Mouse (Mus musculus) hematopoietic stem cell, adult 5-6 weeks (primary cell): ENCODE measurements around the gene Grip1. TPM values are rescaled to one million over a fixed set of nuclear protein-coding genes. Genes with fewer than 3 reads are reported as not detected.

Experiments used
- ATAC-seq, 2 experiments: fragments of 125-278 bp in 1 of 2; replicated peaks in 1 of 2; 2 replicates each; pipeline ENCODE4 v1.8.0; 2016 to 2017; ENCODE audit warnings: inconsistent platforms in 2 of 2, mild to moderate bottlenecking in 2 of 2, moderate number of reproducible peaks in 2 of 2, low read depth in 1 of 2, moderate TSS enrichment in 1 of 2; ENCODE audit not compliant: low FRiP score in 2 of 2, poor library complexity in 2 of 2, severe bottlenecking in 2 of 2, insufficient read depth in 1 of 2, low TSS enrichment in 1 of 2
- total RNA-seq: library from RNA; stranded (forward); fragments of 172-1452, 232-1000 nt; gene quantifications from 2 replicates; pipeline ENCODE4 v1.2.3, GENCODE M21; 2017

The Grip1 gene
- not detected in 2 replicates for total RNA-seq

GRCm38 (mm10) chr10:119453431-119454105 is at the start of gene Grip1:
Grip1 (plus strand) TSS chr10:119453830.
- ATAC-seq = peak in 1 of 2 experiments; percentile 22; a peak in 1 of 4 replicates

GRCm38 (mm10) chr10:119405103-119405502 is 48.5 kb upstream of the Grip1 start:
- ATAC-seq = no peak

DNA sequence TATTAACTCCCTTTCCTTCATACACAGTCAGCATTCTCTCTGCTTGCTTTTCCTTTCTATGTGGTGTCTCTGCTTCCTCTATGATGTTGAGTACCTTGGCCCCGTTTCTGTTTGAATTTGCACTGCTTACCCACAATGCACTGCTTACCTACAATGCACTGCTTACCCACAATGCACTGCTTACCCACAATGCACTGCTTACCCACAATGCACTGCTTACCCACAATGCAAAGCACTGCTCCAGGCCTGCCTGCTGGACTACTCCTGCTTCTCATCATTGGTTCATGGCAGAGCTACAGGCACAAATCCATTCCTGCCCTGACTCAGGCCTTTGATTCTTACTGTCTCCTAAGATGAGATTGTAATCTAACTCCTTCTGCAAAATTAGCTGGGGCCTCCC is 48.0 kb upstream of the Grip1 start:
- ATAC-seq = no peak

- ATAC-seq = no peak
Observed at GRCm38 (mm10) chr10:119408327-119408726, 45.3 kb upstream of the Grip1 start.

DNA sequence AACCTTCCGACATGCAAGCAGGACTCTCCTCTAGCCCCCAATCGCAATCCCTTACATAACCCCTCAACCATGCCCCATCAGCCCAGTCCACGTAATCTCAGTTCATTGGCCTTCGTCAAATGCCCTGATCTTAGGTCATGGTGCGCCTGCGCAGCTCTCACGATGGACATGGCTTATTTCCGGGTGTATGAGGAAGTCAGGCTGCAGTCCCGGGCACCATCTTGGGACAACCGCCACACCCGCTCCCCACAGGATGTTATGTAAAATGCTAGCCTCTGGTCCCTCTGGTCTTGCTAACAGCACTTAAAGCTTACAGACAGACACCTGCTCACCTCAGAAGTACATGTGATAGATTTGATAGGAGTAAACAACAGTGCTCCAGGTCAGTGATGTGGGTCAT is 40.4 kb upstream of the Grip1 start:
- no peak for ATAC-seq

DNA sequence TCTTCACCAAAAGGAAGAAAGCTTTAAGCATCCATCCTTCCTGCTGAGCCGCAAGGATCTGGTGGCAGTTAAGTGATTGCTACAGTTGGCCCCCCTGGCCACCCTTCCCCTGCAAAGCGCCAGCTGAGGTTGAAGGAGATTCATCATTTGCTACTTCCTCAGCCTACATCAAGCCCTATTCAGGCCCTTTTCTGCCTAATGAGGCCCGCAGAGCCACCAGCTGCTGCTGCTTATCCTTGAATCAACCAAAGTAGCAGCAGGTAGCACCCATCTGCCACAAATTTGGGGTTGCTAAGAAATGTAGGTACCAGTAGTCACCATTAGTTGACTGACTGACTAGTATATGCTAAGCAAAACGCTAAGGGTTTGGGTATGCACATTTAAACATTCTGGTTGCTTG is 38.5 kb upstream of the Grip1 start:
- ATAC-seq = no peak

DNA sequence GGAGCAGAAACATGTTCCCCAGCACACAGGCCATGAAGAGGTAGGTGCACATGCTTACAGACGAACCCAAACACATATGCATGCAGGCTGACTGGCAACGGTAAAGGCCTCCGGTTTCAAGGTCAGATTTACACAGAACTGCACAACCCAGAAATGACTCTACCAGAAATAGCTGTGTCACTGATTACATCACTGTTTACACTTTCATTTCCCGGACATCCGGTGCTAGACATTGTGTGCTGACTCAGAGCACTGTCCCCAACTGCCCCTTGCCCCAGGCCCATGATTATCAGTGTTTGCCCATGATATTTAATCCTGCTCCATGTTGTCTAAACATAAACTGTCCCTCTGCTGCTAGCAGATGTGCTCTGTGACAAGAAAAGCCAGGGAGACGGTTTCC is 32.2 kb upstream of the Grip1 start:
- no peak for ATAC-seq

GRCm38 (mm10) chr10:119423821-119424534 is 29.7 kb upstream of the Grip1 start:
- ATAC-seq = no peak

GRCm38 (mm10) chr10:119427653-119428052 is 26.0 kb upstream of the Grip1 start:
- no peak for ATAC-seq

DNA sequence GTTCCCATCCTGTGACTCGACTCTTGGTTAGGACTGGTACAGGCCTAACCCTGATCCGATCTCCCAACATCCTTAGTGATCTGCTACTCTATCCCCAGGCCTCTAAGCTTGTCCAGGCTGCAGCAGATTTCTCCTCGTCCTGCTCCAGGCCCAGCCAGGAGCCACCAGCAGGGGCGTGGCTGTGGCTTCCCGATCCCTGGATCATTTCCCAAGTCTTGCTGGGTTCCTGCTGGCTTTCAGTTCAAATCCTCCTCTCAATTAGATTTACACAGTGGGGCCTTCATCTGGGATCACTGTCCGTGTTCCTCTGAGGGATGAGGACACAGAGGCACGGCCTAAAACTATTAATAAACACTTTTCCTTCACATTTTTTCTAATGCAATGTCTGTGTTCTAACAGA is 25.5 kb upstream of the Grip1 start:
- ATAC-seq = no peak

GRCm38 (mm10) chr10:119430240-119430639 is 23.4 kb upstream of the Grip1 start:
- ATAC-seq = no peak

DNA sequence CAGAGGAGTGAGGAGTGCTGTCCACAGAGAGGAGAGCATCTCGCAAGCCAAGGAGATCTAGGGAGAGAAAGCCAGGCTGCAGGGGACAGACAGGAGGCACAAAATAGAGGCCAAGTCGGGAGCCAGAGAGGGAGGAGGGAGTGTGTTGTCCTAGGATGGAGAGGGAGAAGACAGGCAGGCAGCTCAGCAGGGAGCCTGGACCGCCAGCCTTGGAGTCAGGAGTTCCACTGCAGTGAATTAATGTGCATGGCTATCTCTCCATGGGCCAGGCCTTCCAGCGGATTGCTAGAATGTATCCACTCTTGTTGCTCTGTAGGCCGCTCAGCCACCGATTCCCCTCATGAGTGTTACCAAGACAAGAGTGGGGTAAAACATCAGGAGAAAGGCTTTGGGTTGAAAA is 21.8 kb upstream of the Grip1 start:
- ATAC-seq = no peak

- no peak for ATAC-seq
Observed at GRCm38 (mm10) chr10:119435818-119436217, 17.8 kb upstream of the Grip1 start.

GRCm38 (mm10) chr10:119437319-119437718 is 16.3 kb upstream of the Grip1 start:
- no peak for ATAC-seq

GRCm38 (mm10) chr10:119441743-119442142 is 11.9 kb upstream of the Grip1 start:
- no peak for ATAC-seq

- ATAC-seq = no peak
Observed at GRCm38 (mm10) chr10:119447392-119447914, 6.2 kb upstream of the Grip1 start.

GRCm38 (mm10) chr10:119447930-119448329 is 5.7 kb upstream of the Grip1 start:
- no peak for ATAC-seq

DNA sequence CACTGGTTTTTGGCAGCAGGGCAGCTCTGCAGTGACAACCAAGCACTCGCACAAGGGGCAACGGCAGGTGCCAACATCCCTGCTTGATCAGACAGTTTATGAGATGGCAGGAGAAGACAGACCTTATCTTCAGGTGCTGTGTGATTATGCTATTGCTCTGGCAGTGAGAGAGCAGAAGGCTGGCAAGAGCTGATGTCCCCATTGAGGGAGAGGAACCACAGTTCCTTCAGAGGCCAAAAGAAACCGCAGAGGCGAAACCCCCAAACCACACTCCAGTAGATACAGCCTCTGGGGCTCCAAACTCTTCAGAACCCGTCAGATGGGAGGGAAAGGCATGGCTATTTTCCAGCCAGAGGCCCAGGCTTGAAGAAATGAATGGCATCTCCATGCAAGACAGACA is 932 bp upstream of the Grip1 start:
- peak; percentile 71 to 80 for ATAC-seq
